Mouse (Mus musculus) bone marrow macrophage, adult 2 months (primary cell): ENCODE measurements around the gene Smok2b. TPM values are rescaled to one million over a fixed set of nuclear protein-coding genes. Genes with fewer than 3 reads are reported as not detected.
"Not testable (repeated sequence)": the region's sequence is repeated elsewhere in the genome, so short reads cannot be mapped to it uniquely, and the experiment has no call there.

Experiments
- H3K27ac ChIP-seq: 2 replicates; pipeline ENCODE4 v1.5.1; 2012; ENCODE audit warnings: low read depth, low read length; ENCODE audit not compliant: insufficient read depth
- H3K4me1 ChIP-seq: 2 replicates; pipeline ENCODE4 v1.6.1; 2012; ENCODE audit warnings: low read length; ENCODE audit not compliant: control insufficient read depth, insufficient read depth
- H3K4me3 ChIP-seq: 2 replicates; pipeline ENCODE4 v1.5.1; 2012; ENCODE audit warnings: mild to moderate bottlenecking, low read length, moderate library complexity; ENCODE audit not compliant: insufficient read depth
- CTCF ChIP-seq: IDR thresholded peaks from 2 replicates; pipeline ENCODE4 v1.5.1; 2012; ENCODE audit warnings: low read depth, mild to moderate bottlenecking, low read length, moderate library complexity
- POLR2A ChIP-seq: IDR thresholded peaks from 2 replicates; pipeline ENCODE4 v1.6.1; 2012; ENCODE audit warnings: mild to moderate bottlenecking, low read depth, low read length, borderline replicate concordance
- polyA plus RNA-seq: library from polyadenylated mRNA; stranded (reverse); fragments of >200 nt; gene quantifications from 2 replicates; pipeline ENCODE4 v1.2.4, GENCODE M21; 2012; ENCODE audit not compliant: missing spikeins, insufficient read depth, insufficient read length

Smok2b gene
- polyA plus RNA-seq, 1 experiment = not detected

GRCm38 (mm10) chr17:13206491-13206890, 23.6 kb upstream of the Smok2b start:
- no peak for TF ChIP-seq CTCF
- TF ChIP-seq POLR2A = no peak
- no peaks in the 10 kb centered on the region for H3K4me1 ChIP-seq
- H3K4me3 ChIP-seq = no peak overlapping the region
- H3K27ac ChIP-seq = no peak overlapping the region

GRCm38 (mm10) chr17:13208460-13208859, 21.6 kb upstream of the Smok2b start:
- not testable (repeated sequence) for H3K4me3 ChIP-seq, H3K27ac ChIP-seq, H3K4me1 ChIP-seq

GRCm38 (mm10) chr17:13212136-13212850, 17.8 kb upstream of the Smok2b start:
- no peak for TF ChIP-seq POLR2A
- no peak for TF ChIP-seq CTCF
- Histone ChIP-seq H3K4me1 (no peaks in the 10 kb centered on the region), H3K4me3 (no peak overlapping the region), H3K27ac (no peak overlapping the region)

- TF ChIP-seq CTCF (peak; percentile 37), POLR2A (no peak)
- H3K27ac ChIP-seq = no peak overlapping the region
- no peaks in the 10 kb centered on the region for H3K4me1 ChIP-seq
- H3K4me3 ChIP-seq = no peak overlapping the region
Observed at GRCm38 (mm10) chr17:13214169-13214568, 15.9 kb upstream of the Smok2b start.

GRCm38 (mm10) chr17:13215595-13215994, 14.5 kb upstream of the Smok2b start:
- no peak overlapping the region for H3K4me3 ChIP-seq
- H3K27ac ChIP-seq = no peak overlapping the region
- TF ChIP-seq CTCF (no peak), POLR2A (no peak)
- H3K4me1 ChIP-seq = no peaks in the 10 kb centered on the region

GRCm38 (mm10) chr17:13220888-13221287, 9.2 kb upstream of the Smok2b start, which contains the start of gene Smok2a:
Gene Smok2a (plus strand): TSS chr17:13221188.
- no peak within 1 kb of the TSS for H3K4me3 ChIP-seq
- H3K27ac ChIP-seq = no peak within 1 kb of the TSS
- TF ChIP-seq POLR2A (no peak), CTCF (no peak)
- no peaks in the 10 kb centered on the region for H3K4me1 ChIP-seq

GRCm38 (mm10) chr17:13221921-13222320, 8.1 kb upstream of the Smok2b start:
- not testable (repeated sequence) for H3K4me1 ChIP-seq, H3K27ac ChIP-seq, H3K4me3 ChIP-seq

- H3K27ac ChIP-seq, H3K4me1 ChIP-seq, H3K4me3 ChIP-seq: not testable (repeated sequence)
Observed at GRCm38 (mm10) chr17:13239461-13239860, 9.4 kb downstream of the Smok2b start.

- not testable (repeated sequence) for H3K4me3 ChIP-seq, H3K27ac ChIP-seq, H3K4me1 ChIP-seq
Observed at GRCm38 (mm10) chr17:13240807-13241727, 11.0 kb downstream of the Smok2b start.

- not testable (repeated sequence) for H3K4me3 ChIP-seq, H3K27ac ChIP-seq
Observed at GRCm38 (mm10) chr17:13254786-13255185, 24.7 kb downstream of the Smok2b start.

More at GRCm38 (mm10) chr17:13254786-13255185, 24.7 kb downstream of the Smok2b start:
- not testable (repeated sequence) for H3K4me1 ChIP-seq

Other genes with a start within 250 kb of the Smok2b start
- gene Wtap, start 236.1 kb upstream of the Smok2b start, polyA plus RNA-seq = 87.2 and 104 TPM in 2 replicates
- 92.6 and 97.7 TPM in 2 replicates for gene Sod2, start 223.4 kb upstream of the Smok2b start, polyA plus RNA-seq
- gene Gpr31b, start 178.0 kb upstream of the Smok2b start, polyA plus RNA-seq = not detected in 2 replicates
- 0.21 TPM in 1 of 2 replicates, not detected in the other for gene Tcp10b, start 169.2 kb upstream of the Smok2b start, polyA plus RNA-seq
- not detected in 2 replicates for gene Unc93a, start 98.4 kb upstream of the Smok2b start, polyA plus RNA-seq
- gene Smok2a, start 9.1 kb upstream of the Smok2b start, polyA plus RNA-seq = not detected in 2 replicates
- not detected in 2 replicates for gene Tcp10c, start 124.3 kb downstream of the Smok2b start, polyA plus RNA-seq